Mouse (Mus musculus): ENCODE data around the gene Epc2. TPM values are rescaled to one million over a fixed set of nuclear protein-coding genes. Genes with fewer than 3 reads are reported as not detected.

Epc2 gene
- 9.9 and 10.6 TPM in 2 replicates for polyA plus RNA-seq (2016; fragmentation: Nextera tagmentation; extraction: Ambion mirVana)

DNA sequence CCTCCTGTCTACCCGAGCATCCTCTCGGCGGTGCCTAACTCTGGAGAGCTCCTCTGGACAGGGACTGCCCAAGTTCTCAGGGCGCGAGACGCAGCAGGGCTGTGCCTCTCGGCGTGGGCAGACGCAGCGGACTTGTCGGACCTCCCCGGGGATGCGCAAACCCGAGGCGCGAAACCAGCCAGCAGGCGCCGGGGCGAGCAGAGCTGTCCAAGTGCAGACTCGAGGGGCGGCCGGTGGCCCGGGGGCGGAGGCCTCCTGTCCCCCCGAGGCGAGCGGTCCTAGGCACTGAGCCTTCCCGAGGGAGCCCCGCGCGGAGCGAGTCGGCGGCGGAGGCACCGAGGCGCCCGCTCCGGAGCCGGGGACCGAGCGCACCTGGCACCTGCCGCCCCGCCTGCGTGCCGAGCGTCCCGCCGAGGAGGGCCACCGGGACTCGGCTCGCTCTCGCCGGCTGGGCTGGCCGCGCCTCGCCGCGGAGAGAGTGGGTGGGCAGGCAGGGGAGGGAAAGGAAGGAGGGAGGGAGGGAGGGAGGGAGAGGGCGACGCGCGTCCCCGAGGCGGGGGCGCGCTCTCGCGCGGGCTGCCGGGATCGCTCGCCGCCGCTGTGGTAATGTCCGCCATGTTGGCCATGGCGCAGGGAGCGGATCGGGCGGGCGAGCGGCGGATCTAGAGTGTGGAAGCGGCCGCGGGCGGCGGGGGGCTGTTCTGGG lies at the start of gene Epc2:
TSS of gene Epc2 (plus strand) at position 556 of the 706 bp plus-strand sequence.
- WGBS = under 1% methylated on average over 50 of the region's 88 CpGs
- peaks cover 15% of the 10 kb centered on the region for H3K4me1 ChIP-seq
- H3K4me2 ChIP-seq (replicated peaks) = peak within 1 kb of the TSS; percentile 79
- no peaks in the 10 kb centered on the region for H3K36me3 ChIP-seq
- peak within 1 kb of the TSS; percentile 94 for H3K9ac ChIP-seq
- no peaks in the 10 kb centered on the region for H3K9me3 ChIP-seq
- ATAC-seq (ENCODE audit: insufficient number of reproducible peaks, insufficient read depth, low FRiP score, low TSS enrichment) = peak; percentile 85
- H3K27ac ChIP-seq = peak within 1 kb of the TSS; percentile 99
- peak within 1 kb of the TSS; percentile 96 for H3K4me3 ChIP-seq
- no peaks in the 10 kb centered on the region for H3K27me3 ChIP-seq

GRCm38 (mm10) chr2:49405954-49406353 lies 45.3 kb upstream of the Epc2 start:
- 16% methylated on average over 2 of the region's 2 CpGs for WGBS
- H3K9ac ChIP-seq = no peak overlapping the region
- H3K27me3 ChIP-seq = no peaks in the 10 kb centered on the region
- H3K4me2 ChIP-seq (replicated peaks) = no peak overlapping the region
- H3K36me3 ChIP-seq = no peaks in the 10 kb centered on the region
- ATAC-seq (ENCODE audit: insufficient number of reproducible peaks, insufficient read depth, low FRiP score, low TSS enrichment) = no peak
- H3K27ac ChIP-seq = no peak overlapping the region
- H3K9me3 ChIP-seq = no peaks in the 10 kb centered on the region
- H3K4me1 ChIP-seq = no peaks in the 10 kb centered on the region
- no peak overlapping the region for H3K4me3 ChIP-seq

DNA sequence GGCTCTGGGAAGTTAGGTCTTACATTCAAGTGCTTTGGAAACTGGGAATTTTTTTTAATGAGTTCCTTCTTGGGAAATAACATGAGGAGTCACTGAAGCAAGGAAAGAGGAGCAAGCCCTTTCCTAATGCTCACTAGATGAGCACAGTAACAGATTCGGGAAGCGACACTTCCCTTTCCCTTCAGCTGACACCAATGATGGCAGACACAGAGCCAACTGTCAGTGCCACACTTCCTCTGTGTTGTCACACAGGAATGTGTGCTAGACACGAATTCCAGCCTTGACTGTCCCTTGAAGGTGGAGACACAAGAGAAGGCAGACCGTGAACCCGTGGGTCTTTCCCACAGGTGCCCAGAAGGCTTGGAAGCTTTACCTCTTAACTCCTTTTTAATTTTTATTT lies 39.6 kb upstream of the Epc2 start:
- Histone ChIP-seq H3K4me1 (no peaks in the 10 kb centered on the region), H3K4me2 (replicated peaks) (no peak overlapping the region), H3K27me3 (no peaks in the 10 kb centered on the region), H3K27ac (no peak overlapping the region), H3K9ac (no peak overlapping the region), H3K36me3 (no peaks in the 10 kb centered on the region), H3K9me3 (no peaks in the 10 kb centered on the region), H3K4me3 (no peak overlapping the region)
- no peak for ATAC-seq (ENCODE audit: insufficient number of reproducible peaks, insufficient read depth, low FRiP score, low TSS enrichment)
- WGBS = 79% methylated on average over 5 of the region's 5 CpGs

GRCm38 (mm10) chr2:49412576-49412975 lies 38.7 kb upstream of the Epc2 start:
- H3K27ac ChIP-seq = no peak overlapping the region
- no peaks in the 10 kb centered on the region for H3K36me3 ChIP-seq
- no peaks in the 10 kb centered on the region for H3K4me1 ChIP-seq
- H3K9me3 ChIP-seq = no peaks in the 10 kb centered on the region
- no peak overlapping the region for H3K4me3 ChIP-seq
- 80% methylated on average over 6 of the region's 6 CpGs for WGBS
- no peaks in the 10 kb centered on the region for H3K27me3 ChIP-seq
- H3K9ac ChIP-seq = no peak overlapping the region
- ATAC-seq (ENCODE audit: insufficient number of reproducible peaks, insufficient read depth, low FRiP score, low TSS enrichment) = no peak
- H3K4me2 ChIP-seq (replicated peaks) = no peak overlapping the region

DNA sequence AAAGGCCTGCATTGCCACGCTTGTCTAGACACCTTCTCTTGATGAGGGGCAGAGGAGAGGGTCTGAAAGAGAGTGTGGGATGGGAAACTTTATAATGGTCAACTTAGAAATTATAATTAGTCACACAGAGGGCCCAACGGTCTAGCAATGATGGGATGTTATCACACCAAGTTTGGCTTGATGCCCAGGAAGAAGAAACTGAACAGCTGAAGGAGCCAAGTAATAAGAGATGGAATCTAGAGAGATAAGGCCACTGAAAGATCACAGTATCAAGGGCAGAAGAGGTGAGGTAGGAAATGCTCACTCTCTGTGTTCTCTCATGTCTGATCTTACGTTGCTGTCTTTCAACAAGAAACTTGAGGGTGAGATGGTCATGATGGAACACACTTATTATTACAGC lies 35.4 kb upstream of the Epc2 start:
- Histone ChIP-seq H3K27me3 (no peaks in the 10 kb centered on the region), H3K9me3 (no peaks in the 10 kb centered on the region), H3K36me3 (no peaks in the 10 kb centered on the region), H3K4me2 (replicated peaks) (no peak overlapping the region), H3K4me3 (no peak overlapping the region), H3K27ac (no peak overlapping the region), H3K4me1 (0 out of 2 replicates have a peak, but pooled peaks cover 3% of the 10 kb centered on the region), H3K9ac (no peak overlapping the region)
- no peak for ATAC-seq (ENCODE audit: insufficient number of reproducible peaks, insufficient read depth, low FRiP score, low TSS enrichment)
- WGBS = 71% methylated on average over 3 of the region's 3 CpGs

DNA sequence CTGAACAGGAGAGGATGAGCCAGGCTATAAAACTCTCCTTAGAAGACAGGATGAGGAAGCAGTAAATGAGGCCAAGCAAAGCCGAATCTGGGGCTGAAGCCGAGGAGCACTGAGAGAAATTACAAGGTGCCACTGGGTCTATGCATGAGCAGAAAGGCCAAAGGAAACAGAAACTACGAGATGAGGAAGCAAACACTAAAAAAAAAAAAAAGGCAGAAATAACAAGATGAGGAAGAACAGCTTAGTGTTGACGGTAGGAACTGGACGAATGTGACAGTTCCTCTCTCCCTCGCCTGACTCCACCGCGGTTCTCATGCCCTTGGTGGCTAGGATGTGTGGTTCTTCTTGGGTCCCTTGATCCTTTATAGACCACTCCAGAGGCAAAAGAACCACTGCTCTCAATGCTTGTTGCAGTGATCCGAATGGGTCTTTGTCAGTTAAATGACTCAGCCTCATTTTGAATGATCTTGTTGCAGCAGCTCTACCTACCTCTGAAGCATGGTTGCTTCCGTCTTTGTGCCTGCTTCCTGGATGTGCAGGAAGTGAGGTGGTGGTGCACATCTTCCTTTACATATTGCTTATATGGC lies 34.2 kb upstream of the Epc2 start:
- 78% methylated on average over 10 of the region's 10 CpGs for WGBS
- H3K27ac ChIP-seq = no peak overlapping the region
- H3K9ac ChIP-seq = no peak overlapping the region
- H3K4me3 ChIP-seq = no peak overlapping the region
- H3K9me3 ChIP-seq = no peaks in the 10 kb centered on the region
- no peak overlapping the region for H3K4me2 ChIP-seq (replicated peaks)
- ATAC-seq (ENCODE audit: insufficient number of reproducible peaks, insufficient read depth, low FRiP score, low TSS enrichment) = no peak
- H3K36me3 ChIP-seq = no peaks in the 10 kb centered on the region
- no peaks in the 10 kb centered on the region for H3K27me3 ChIP-seq
- H3K4me1 ChIP-seq = 0 out of 2 replicates have a peak, but pooled peaks cover 3% of the 10 kb centered on the region

DNA sequence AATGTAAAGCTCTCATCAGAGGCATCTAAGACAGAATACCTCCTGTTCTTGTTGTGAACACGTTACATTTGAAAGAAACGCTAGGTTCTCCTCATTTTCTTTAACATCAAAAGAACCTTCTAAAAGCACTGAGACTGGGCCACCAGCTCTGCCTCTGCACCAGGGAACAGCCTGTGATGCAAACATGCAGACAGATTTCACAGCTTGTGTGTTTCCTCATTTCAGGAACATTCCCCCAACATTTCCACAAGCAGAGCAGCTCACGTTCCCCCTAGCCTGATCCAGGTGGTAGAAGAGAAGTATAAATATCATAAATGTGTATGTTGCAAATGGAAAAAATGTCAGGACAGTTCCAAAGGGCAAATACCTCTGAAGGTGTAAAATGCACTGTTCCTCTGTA lies 30.9 kb upstream of the Epc2 start:
- no peak for ATAC-seq (ENCODE audit: insufficient number of reproducible peaks, insufficient read depth, low FRiP score, low TSS enrichment)
- no peak overlapping the region for H3K4me3 ChIP-seq

GRCm38 (mm10) chr2:49423857-49424256 lies 27.4 kb upstream of the Epc2 start:
- H3K27ac ChIP-seq = no peak overlapping the region
- no peaks in the 10 kb centered on the region for H3K27me3 ChIP-seq
- ATAC-seq (ENCODE audit: insufficient number of reproducible peaks, insufficient read depth, low FRiP score, low TSS enrichment) = no peak
- no peak overlapping the region for H3K4me2 ChIP-seq (replicated peaks)
- no peak overlapping the region for H3K9ac ChIP-seq
- no peaks in the 10 kb centered on the region for H3K4me1 ChIP-seq
- no peaks in the 10 kb centered on the region for H3K9me3 ChIP-seq
- WGBS = 74% methylated on average over 2 of the region's 2 CpGs
- no peak overlapping the region for H3K4me3 ChIP-seq
- H3K36me3 ChIP-seq = no peaks in the 10 kb centered on the region

More for the DNA sequence above, 30.9 kb upstream of the Epc2 start:
- Histone ChIP-seq H3K9me3 (no peaks in the 10 kb centered on the region), H3K4me1 (0 out of 2 replicates have a peak, but pooled peaks cover 3% of the 10 kb centered on the region), H3K27ac (no peak overlapping the region), H3K36me3 (no peaks in the 10 kb centered on the region), H3K27me3 (no peaks in the 10 kb centered on the region), H3K9ac (no peak overlapping the region), H3K4me2 (replicated peaks) (no peak overlapping the region)
- 85% methylated on average over 3 of the region's 3 CpGs for WGBS

- Histone ChIP-seq H3K4me3 (no peak overlapping the region), H3K9me3 (no peaks in the 10 kb centered on the region), H3K36me3 (no peaks in the 10 kb centered on the region), H3K27me3 (no peaks in the 10 kb centered on the region), H3K27ac (no peak overlapping the region), H3K9ac (no peak overlapping the region), H3K4me1 (no peaks in the 10 kb centered on the region), H3K4me2 (replicated peaks) (no peak overlapping the region)
- no peak for ATAC-seq (ENCODE audit: insufficient number of reproducible peaks, insufficient read depth, low FRiP score, low TSS enrichment)
- WGBS = 80% methylated on average over 4 of the region's 4 CpGs
These were observed 26.5 kb upstream of the Epc2 start for GRCm38 (mm10) chr2:49424788-49425187.

DNA sequence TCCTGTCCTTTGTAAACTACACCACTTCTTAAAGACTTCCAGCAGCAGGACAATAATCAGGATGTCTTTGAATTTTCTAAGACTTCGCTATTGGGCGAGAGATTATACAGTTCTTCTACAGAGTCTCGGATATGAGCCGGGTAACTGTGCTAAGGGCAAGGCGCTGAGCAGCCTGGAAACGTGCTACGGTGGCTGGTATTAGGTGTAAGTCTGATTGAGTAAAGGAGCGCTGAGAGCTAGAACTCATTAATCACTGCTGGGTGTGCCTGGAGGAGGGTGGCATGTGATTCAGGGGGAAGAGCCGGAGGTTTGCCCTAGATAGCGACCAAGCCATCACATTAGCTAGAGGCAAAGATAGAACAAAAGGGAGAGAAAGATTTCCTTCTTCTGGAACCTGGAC lies 25.1 kb upstream of the Epc2 start:
- Histone ChIP-seq H3K27ac (no peak overlapping the region), H3K4me2 (replicated peaks) (no peak overlapping the region), H3K9me3 (no peaks in the 10 kb centered on the region), H3K9ac (no peak overlapping the region), H3K27me3 (no peaks in the 10 kb centered on the region), H3K4me1 (no peaks in the 10 kb centered on the region), H3K4me3 (no peak overlapping the region), H3K36me3 (no peaks in the 10 kb centered on the region)
- ATAC-seq (ENCODE audit: insufficient number of reproducible peaks, insufficient read depth, low FRiP score, low TSS enrichment) = no peak
- 86% methylated on average over 10 of the region's 10 CpGs for WGBS

GRCm38 (mm10) chr2:49431015-49431414 lies 20.3 kb upstream of the Epc2 start:
- no peak overlapping the region for H3K4me2 ChIP-seq (replicated peaks)
- no peak for ATAC-seq (ENCODE audit: insufficient number of reproducible peaks, insufficient read depth, low FRiP score, low TSS enrichment)

DNA sequence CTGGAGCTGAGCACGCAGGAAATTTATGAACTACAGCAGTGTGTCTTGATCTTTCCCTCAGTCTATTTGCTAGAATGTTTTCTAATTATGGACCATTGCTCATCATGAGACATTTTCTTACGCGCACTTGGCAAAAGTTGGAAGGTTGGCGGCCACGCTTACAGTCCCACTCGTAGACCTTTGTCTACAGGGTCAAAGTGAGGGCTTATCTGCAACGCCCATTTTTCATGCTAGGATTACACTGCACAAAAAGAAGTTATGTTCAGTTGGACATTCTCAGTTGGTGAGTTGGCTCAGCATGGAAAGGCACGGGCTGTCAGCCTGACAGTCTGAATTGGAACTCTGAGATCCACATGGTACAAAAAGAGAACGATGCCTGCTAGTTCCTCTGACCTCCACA lies 18.1 kb upstream of the Epc2 start:
- no peaks in the 10 kb centered on the region for H3K9me3 ChIP-seq
- H3K27me3 ChIP-seq = no peaks in the 10 kb centered on the region
- H3K4me1 ChIP-seq = no peaks in the 10 kb centered on the region
- no peak overlapping the region for H3K4me2 ChIP-seq (replicated peaks)
- WGBS = 90% methylated on average over 9 of the region's 9 CpGs
- ATAC-seq (ENCODE audit: insufficient number of reproducible peaks, insufficient read depth, low FRiP score, low TSS enrichment) = no peak
- H3K36me3 ChIP-seq = no peaks in the 10 kb centered on the region
- no peak overlapping the region for H3K9ac ChIP-seq
- no peak overlapping the region for H3K4me3 ChIP-seq
- no peak overlapping the region for H3K27ac ChIP-seq

More at GRCm38 (mm10) chr2:49431015-49431414, 20.3 kb upstream of the Epc2 start:
- WGBS = 90% methylated on average over 1 of the region's 1 CpGs
- Histone ChIP-seq H3K9me3 (no peaks in the 10 kb centered on the region), H3K27me3 (no peaks in the 10 kb centered on the region), H3K4me3 (no peak overlapping the region), H3K36me3 (no peaks in the 10 kb centered on the region), H3K27ac (no peak overlapping the region), H3K4me1 (no peaks in the 10 kb centered on the region), H3K9ac (no peak overlapping the region)
